Mouse (Mus musculus) neural tube, embryonic 15.5 days (tissue): ENCODE measurements around the gene Sh3kbp1. TPM values are rescaled to one million over a fixed set of nuclear protein-coding genes. Genes with fewer than 3 reads are reported as not detected.
"Not testable (repeated sequence)": the region's sequence is repeated elsewhere in the genome, so short reads cannot be mapped to it uniquely, and the experiment has no call there.

Source experiments
- ATAC-seq: fragments of 200-750 bp; cut with Nextera tagmentation; 2 replicates; pipeline ENCODE4 v1.8.0; 2017; ENCODE audit warnings: mild to moderate bottlenecking, moderate TSS enrichment, moderate library complexity; ENCODE audit not compliant: low FRiP score
- H3K27ac ChIP-seq: fragments of 300-500 bp; sonication (generic); replicated peaks from 2 replicates; pipeline ENCODE4 v1.5.1; 2015; ENCODE audit warnings: mild to moderate bottlenecking, inconsistent platforms
- H3K27me3 ChIP-seq: fragments of 300-500 bp; sonication (generic); replicated peaks from 2 replicates; pipeline ENCODE4 v1.6.1; 2015; ENCODE audit warnings: inconsistent platforms
- H3K36me3 ChIP-seq: fragments of 300-500 bp; sonication (generic); 2 replicates; pipeline ENCODE4 v1.6.1; 2015; ENCODE audit warnings: inconsistent platforms
- H3K4me1 ChIP-seq: fragments of 300-500 bp; sonication (generic); 2 replicates; pipeline ENCODE4 v1.6.1; 2015; ENCODE audit warnings: inconsistent platforms
- H3K4me2 ChIP-seq: fragments of 300-500 bp; sonication (generic); 2 replicates; pipeline ENCODE4 v1.6.1; 2015; ENCODE audit warnings: inconsistent platforms, mild to moderate bottlenecking, moderate library complexity
- H3K4me3 ChIP-seq: fragments of 300-500 bp; sonication (generic); replicated peaks from 2 replicates; pipeline ENCODE4 v1.5.1; 2015; ENCODE audit warnings: mild to moderate bottlenecking, inconsistent platforms
- H3K9ac ChIP-seq: fragments of 300-500 bp; sonication (generic); replicated peaks from 2 replicates; pipeline ENCODE4 v1.6.1; 2015; ENCODE audit warnings: mild to moderate bottlenecking, inconsistent platforms
- H3K9me3 ChIP-seq: fragments of 300-500 bp; sonication (generic); replicated peaks from 2 replicates; pipeline ENCODE4 v1.6.1; 2016; ENCODE audit warnings: inconsistent platforms
- WGBS: fragments of 180-500 bp; shearing (Covaris S2); methylation state at CpG from one replicate; pipeline ENCODE4 v1.1.7; 2015; ENCODE audit warnings: mixed read lengths; 5-methylcytosine and 5-hydroxymethylcytosine counted together
- polyA plus RNA-seq: library from polyadenylated mRNA; unstranded; fragments of >200 nt; fragmentation: Nextera tagmentation; extraction: Ambion mirVana; gene quantifications from 2 replicates; pipeline ENCODE4 v1.2.1, GENCODE M21; 2015

Sh3kbp1 gene
- 46.2 and 54.8 TPM in 2 replicates for polyA plus RNA-seq

- Histone ChIP-seq H3K36me3 (no peaks in the 10 kb centered on the region), H3K9me3 (no peaks in the 10 kb centered on the region), H3K4me1 (peaks cover 12% of the 10 kb centered on the region; the same call in 1 of the 2 replicates), H3K27me3 (no peaks in the 10 kb centered on the region), H3K4me2 (peak within 1 kb of the TSS; percentile 67), H3K4me3 (peak within 1 kb of the TSS; percentile 61), H3K9ac (peak within 1 kb of the TSS; percentile 65), H3K27ac (peak within 1 kb of the TSS; percentile 83)
- 17% methylated on average over 51 of the region's 60 CpGs for WGBS
- ATAC-seq = peak; percentile 86
These were observed at the start of gene Sh3kbp1 for GRCm38 (mm10) chrX:159626907-159627587. Gene Sh3kbp1 (plus strand): TSS chrX:159627272.

DNA sequence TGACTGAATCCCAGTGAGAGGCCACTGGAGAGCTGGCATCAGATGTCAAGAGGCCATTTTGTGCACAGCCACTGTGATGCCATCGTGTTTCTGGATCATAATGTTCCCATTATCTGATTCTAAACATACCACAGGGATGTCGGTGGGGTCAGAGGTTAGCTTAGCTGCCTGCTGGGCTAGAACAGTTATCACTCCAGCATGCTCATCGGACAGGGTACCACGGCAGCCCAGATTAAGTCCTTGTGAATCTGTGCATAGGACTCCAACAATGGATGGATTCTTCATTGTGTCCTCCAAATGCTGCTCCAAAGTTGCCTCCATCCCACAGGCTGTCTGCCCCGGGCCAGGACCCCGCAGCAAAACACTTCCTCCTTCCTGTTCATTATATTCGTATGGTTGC lies 42.3 kb upstream of the Sh3kbp1 start:
- not testable (repeated sequence) for ATAC-seq, H3K9me3 ChIP-seq, H3K4me3 ChIP-seq, H3K9ac ChIP-seq, H3K4me2 ChIP-seq, H3K27ac ChIP-seq, H3K36me3 ChIP-seq, H3K4me1 ChIP-seq, H3K27me3 ChIP-seq
- 62% methylated on average over 7 of the region's 7 CpGs for WGBS

GRCm38 (mm10) chrX:159591633-159592032 lies 35.4 kb upstream of the Sh3kbp1 start:
- WGBS = 84% methylated on average over 1 of the region's 1 CpGs
- H3K36me3 ChIP-seq = no peaks in the 10 kb centered on the region
- no peaks in the 10 kb centered on the region for H3K27me3 ChIP-seq
- no peak overlapping the region for H3K9ac ChIP-seq
- no peak overlapping the region for H3K27ac ChIP-seq
- no peak overlapping the region for H3K4me3 ChIP-seq
- no peak for ATAC-seq
- H3K4me2 ChIP-seq = no peak overlapping the region
- H3K4me1 ChIP-seq = no peaks in the 10 kb centered on the region
- no peaks in the 10 kb centered on the region for H3K9me3 ChIP-seq

DNA sequence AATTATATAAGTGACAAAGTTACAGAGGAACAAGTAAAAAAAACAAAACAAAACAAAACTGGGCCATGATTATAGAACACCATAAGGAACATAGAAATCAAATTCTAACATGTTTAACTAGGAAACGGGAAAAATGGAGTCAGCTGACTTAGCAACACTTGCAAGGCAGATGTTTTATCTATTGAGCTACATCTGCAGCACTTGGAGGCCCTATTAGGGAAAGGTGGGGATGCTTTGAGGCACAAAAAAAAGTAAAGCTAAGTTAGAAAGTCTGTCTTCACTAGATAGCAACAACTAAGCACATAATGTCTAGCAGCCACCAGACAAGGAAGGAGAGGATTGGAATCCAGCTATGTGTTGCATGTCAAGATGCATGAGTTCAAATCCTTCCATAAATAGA lies 29.6 kb upstream of the Sh3kbp1 start:
- H3K4me3 ChIP-seq = no peak overlapping the region
- H3K27ac ChIP-seq = no peak overlapping the region
- no peaks in the 10 kb centered on the region for H3K27me3 ChIP-seq
- no peaks in the 10 kb centered on the region for H3K36me3 ChIP-seq
- H3K4me2 ChIP-seq = no peak overlapping the region
- H3K9ac ChIP-seq = no peak overlapping the region
- 77% methylated on average over 1 of the region's 1 CpGs for WGBS
- ATAC-seq = no peak
- no peaks in the 10 kb centered on the region for H3K4me1 ChIP-seq
- H3K9me3 ChIP-seq = no peaks in the 10 kb centered on the region

- 84% methylated on average over 2 of the region's 2 CpGs for whole genome bisulfite sequencing
- Histone ChIP-seq H3K27me3 (no peaks in the 10 kb centered on the region), H3K4me3 (no peak overlapping the region), H3K4me1 (no peaks in the 10 kb centered on the region), H3K36me3 (no peaks in the 10 kb centered on the region), H3K9ac (no peak overlapping the region), H3K4me2 (no peak overlapping the region), H3K27ac (no peak overlapping the region), H3K9me3 (no peaks in the 10 kb centered on the region)
- ATAC-seq = no peak
These were observed 22.2 kb upstream of the Sh3kbp1 start for GRCm38 (mm10) chrX:159604832-159605231.

GRCm38 (mm10) chrX:159606936-159607335 lies 20.1 kb upstream of the Sh3kbp1 start:
- Histone ChIP-seq H3K36me3 (no peaks in the 10 kb centered on the region), H3K27me3 (no peaks in the 10 kb centered on the region), H3K4me2 (no peak overlapping the region), H3K9ac (no peak overlapping the region), H3K4me3 (no peak overlapping the region), H3K27ac (no peak overlapping the region), H3K9me3 (no peaks in the 10 kb centered on the region), H3K4me1 (no peaks in the 10 kb centered on the region)
- ATAC-seq = no peak
- 44% methylated on average over 6 of the region's 6 CpGs for WGBS

- Histone ChIP-seq H3K27ac (peak overlapping the region; percentile 83), H3K4me2 (peak overlapping the region; percentile 67), H3K4me1 (peaks cover 12% of the 10 kb centered on the region; the same call in 1 of the 2 replicates), H3K36me3 (no peaks in the 10 kb centered on the region), H3K9me3 (no peaks in the 10 kb centered on the region), H3K9ac (peak overlapping the region; percentile 65), H3K27me3 (no peaks in the 10 kb centered on the region), H3K4me3 (peak overlapping the region; percentile 61)
- ATAC-seq = peak; percentile 70
- WGBS = 27% methylated on average over 11 of the region's 12 CpGs
These were observed 715 bp upstream of the Sh3kbp1 start for GRCm38 (mm10) chrX:159626208-159626906.

- peak; percentile 75 for ATAC-seq
- WGBS = 11% methylated on average over 51 of the region's 56 CpGs
These were observed 805 bp downstream of the Sh3kbp1 start for GRCm38 (mm10) chrX:159627588-159628566.

GRCm38 (mm10) chrX:159628629-159629028 lies 1.6 kb downstream of the Sh3kbp1 start:
- Histone ChIP-seq H3K9me3 (no peaks in the 10 kb centered on the region), H3K36me3 (no peaks in the 10 kb centered on the region), H3K9ac (0 out of 2 replicates have a peak overlapping the region, but pooled peaks have one; percentile 23), H3K27ac (no peak overlapping the region), H3K4me1 (peaks cover 12% of the 10 kb centered on the region; the same call in 1 of the 2 replicates), H3K27me3 (no peaks in the 10 kb centered on the region), H3K4me3 (peak overlapping the region; percentile 61), H3K4me2 (peak overlapping the region; percentile 67)
- WGBS = 42% methylated on average over 4 of the region's 4 CpGs
- no peak for ATAC-seq

More at GRCm38 (mm10) chrX:159627588-159628566, 805 bp downstream of the Sh3kbp1 start:
- H3K4me2 ChIP-seq = peak overlapping the region; percentile 67
- H3K4me1 ChIP-seq = peaks cover 12% of the 10 kb centered on the region; the same call in 1 of the 2 replicates
- peak overlapping the region; percentile 61 for H3K4me3 ChIP-seq
- peak overlapping the region; percentile 83 for H3K27ac ChIP-seq
- H3K27me3 ChIP-seq = no peaks in the 10 kb centered on the region
- H3K9me3 ChIP-seq = no peaks in the 10 kb centered on the region
- no peaks in the 10 kb centered on the region for H3K36me3 ChIP-seq
- H3K9ac ChIP-seq = peak overlapping the region; percentile 65

- 34% methylated on average over 2 of the region's 2 CpGs for WGBS
- no peak overlapping the region for H3K27ac ChIP-seq
- peak overlapping the region; percentile 61 for H3K4me3 ChIP-seq
- peaks cover 12% of the 10 kb centered on the region; the same call in 1 of the 2 replicates for H3K4me1 ChIP-seq
- H3K4me2 ChIP-seq = peak overlapping the region; percentile 67
- no peaks in the 10 kb centered on the region for H3K36me3 ChIP-seq
- H3K27me3 ChIP-seq = no peaks in the 10 kb centered on the region
- no peak for ATAC-seq
- H3K9me3 ChIP-seq = no peaks in the 10 kb centered on the region
- H3K9ac ChIP-seq = 0 out of 2 replicates have a peak overlapping the region, but pooled peaks have one; percentile 23
These were observed 2.1 kb downstream of the Sh3kbp1 start for GRCm38 (mm10) chrX:159629203-159629602.
